Mouse (Mus musculus) liver (tissue): ENCODE results near the gene Wars2.

Source experiments
- DNase-seq: peaks from one replicate; pipeline ENCODE4 v3.0.0-alpha.2; 2020; ENCODE audit warnings: mixed read lengths

Wars2 gene

DNA sequence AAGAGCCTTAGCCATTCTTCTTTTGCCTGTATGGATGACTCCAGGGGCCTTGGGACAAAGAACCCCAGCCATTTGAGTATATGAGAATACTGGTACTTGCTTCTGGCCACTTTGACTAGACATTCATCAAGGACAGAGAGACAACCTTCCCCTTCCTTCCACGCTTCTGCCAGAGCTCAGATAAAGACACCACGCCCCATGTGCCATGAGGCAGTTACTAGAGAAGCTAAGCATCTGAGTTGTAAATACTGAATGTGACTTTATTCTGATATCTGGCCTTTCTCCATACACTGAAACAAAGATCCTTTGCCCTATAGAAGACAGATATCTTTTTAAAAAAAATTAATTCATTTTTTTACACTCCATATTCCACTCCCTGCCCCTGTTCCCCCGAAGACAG is 138.8 kb downstream of the Wars2 start:
- DNase-seq, result no peak

DNA sequence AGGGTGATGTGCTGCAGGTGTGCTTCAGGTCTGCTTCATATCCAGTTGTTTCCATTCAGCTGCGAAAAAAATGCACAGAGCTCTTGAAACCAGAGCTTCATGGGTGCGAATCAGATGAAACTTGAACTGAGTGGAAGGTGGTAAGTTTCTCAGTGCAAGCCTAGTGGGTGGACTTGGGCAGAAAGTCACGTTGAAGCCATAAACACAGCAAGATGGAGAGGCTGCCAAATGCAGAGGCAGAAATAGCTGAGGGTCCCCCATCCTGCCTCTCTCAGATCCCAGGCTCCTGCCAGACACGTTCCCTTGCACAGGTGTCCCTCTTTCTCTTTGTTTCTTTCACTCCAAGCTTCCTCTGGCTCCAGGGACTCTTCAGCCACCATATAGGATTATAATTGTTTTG is 140.6 kb downstream of the Wars2 start:
- no peak for DNase-seq

DNA sequence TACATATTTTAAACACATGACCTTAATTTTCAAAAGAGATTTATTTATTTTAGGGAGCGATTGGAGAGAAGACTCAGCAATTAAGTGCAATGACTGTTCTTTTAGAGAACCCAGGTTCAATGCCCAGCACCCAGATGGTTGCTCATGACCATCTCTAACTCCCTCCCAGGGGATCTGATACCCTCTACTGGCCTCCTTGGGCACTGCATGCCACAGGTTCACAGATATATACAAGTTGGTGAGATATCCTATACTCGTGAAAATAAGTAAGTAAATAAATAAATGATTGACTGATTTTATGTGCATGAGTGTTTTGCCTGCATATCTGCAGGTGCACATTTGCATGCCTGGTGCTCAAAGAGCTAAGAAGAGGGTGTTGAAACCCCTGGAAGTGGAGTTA is 147.4 kb downstream of the Wars2 start:
- DNase-seq, result no peak
